Mouse (Mus musculus): ENCODE results near the gene Fads3. TPM values are rescaled to one million over a fixed set of nuclear protein-coding genes. Genes with fewer than 3 reads are reported as not detected.

Fads3 gene
- total RNA-seq, 2 experiments from 2014 or later = 39.7 to 45.5 TPM

DNA sequence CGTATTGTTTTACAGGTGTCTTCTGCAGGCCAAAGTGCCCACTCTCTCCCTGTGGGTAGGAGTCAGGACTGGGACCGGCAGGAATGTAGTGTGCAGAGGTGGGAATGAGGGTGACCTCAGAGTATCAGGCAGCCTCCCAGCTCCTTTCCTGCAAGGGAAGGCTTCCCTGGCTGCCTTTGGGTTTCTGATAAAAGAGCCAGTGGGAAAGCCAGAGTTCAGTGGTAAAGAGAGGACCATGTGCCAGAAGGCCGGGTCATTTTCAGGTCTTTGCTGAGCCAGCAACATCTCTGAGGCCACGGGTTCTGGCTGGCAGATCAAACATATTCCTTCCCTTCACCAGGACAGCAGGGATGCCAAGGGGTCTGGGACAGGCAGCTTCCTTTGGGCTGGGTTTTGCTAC is 5.0 kb downstream of the Fads3 start:
- peak; percentile 55 to 62 for DNase-seq
- intact Hi-C loops (cut with DNase I) = no loop called here

DNA sequence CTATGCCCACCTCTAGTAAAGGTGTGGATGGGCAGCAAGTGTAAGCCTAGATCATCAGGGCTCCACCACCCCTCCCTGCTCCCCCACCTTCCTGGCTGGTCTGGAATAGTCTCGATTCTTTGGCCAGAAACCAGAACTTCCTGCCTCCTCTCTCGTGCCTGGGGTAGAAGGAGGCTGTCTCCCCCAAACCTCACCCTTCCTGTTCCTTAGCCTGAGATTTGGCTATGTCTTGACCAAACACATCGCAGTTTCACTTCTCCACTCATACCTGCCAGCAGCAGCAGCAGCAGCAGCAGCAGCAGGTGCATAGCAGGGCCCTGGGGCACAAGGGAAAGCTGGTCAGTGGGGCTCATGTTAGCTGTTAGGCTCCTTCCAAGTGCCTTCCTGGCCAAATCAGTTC is 5.6 kb downstream of the Fads3 start:
- DNase-seq = no peak
- intact Hi-C loops (cut with DNase I) = no loop called here

DNA sequence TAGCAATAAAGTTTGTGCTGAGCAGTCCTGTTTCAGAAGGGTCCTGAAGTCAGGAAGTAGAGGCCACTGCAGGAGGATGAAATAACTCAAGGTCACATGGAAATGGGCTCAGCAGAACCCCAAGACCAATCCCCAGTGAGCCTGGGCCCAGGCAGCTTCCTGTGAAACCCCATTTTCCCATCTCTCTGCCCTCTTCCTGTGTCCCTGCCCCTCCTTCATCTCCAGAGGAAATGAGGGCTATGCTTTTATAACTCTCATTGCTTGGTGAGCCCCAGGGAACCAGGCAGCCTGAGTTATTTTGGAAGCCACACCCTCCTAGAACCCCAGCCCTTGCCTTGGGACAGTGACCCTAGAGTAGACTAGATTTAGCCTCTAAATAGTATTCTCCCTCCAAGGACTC is 8.2 kb downstream of the Fads3 start:
- DNase-seq = no peak
- intact Hi-C loops (cut with DNase I) = no loop called here

DNA sequence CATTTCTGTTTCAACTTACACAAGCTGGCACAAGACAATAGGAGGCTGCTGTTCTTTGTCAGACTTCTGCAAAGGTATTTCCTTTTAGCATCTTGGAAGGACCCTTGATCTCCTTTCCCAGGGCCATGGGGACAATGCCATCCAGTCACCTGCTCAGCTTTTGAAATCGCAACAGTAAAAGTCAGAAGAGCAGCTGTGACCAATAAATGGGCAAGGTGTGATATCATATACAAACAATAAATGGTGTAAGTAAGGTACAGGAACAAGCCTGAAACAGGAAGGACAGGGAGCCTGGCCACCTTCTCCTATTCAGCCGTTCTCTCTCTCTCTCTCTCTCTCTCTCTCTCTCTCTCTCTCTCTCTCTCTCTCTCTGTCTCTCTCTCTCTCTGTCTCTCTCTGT is 9.1 kb downstream of the Fads3 start:
- intact Hi-C loops (cut with DNase I) = no loop called here
- no peak for DNase-seq

DNA sequence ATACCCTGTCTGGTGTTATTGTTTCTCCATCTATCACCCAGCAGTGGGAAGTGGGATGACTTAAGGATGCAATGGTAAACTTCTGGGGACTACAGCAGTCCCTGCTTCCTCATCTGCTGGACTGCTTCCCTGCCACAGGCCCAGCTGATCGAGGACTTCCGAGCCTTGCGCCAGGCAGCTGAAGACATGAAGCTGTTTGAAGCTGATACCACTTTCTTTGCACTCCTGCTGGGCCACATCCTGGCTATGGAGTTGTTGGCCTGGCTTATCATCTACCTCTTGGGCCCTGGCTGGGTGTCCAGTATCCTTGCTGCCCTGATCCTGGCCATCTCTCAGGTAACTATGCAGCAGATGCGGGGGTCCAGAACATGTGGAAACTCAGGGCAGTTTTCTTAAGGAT is 11.3 kb downstream of the Fads3 start:
- intact Hi-C loops (cut with DNase I) = no loop called here

DNA sequence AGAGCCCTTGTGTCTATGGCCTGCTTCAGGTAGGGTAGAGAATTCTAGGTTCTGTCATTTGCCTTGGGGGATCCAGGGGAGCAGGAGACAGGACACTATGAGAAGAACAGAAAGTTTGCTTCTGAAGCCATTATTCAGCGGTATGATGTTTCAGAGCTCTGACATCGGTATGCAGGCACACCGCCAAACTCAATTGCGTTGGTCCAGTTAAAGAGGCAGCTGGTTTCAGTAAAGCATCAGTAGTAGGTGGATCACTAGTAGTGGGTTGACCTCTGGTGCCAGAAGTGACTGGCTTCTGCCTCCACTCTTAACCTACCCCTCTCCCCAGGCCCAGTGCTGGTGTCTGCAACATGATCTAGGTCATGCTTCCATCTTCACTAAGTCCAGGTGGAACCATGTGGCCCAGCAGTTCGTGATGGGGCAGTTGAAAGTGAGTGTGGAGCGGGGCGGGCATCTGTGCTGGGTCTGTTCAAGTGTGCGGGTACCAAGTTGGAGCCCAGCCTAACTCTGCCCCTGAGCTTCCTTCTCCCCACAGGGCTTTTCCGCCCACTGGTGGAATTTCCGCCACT is 12.4 kb downstream of the Fads3 start:
- DNase-seq = peak in 1 of 2 experiments; percentile 47
- intact Hi-C loops (cut with DNase I) = no loop called here

More for the DNA sequence above, 11.3 kb downstream of the Fads3 start:
- no peak for DNase-seq

DNA sequence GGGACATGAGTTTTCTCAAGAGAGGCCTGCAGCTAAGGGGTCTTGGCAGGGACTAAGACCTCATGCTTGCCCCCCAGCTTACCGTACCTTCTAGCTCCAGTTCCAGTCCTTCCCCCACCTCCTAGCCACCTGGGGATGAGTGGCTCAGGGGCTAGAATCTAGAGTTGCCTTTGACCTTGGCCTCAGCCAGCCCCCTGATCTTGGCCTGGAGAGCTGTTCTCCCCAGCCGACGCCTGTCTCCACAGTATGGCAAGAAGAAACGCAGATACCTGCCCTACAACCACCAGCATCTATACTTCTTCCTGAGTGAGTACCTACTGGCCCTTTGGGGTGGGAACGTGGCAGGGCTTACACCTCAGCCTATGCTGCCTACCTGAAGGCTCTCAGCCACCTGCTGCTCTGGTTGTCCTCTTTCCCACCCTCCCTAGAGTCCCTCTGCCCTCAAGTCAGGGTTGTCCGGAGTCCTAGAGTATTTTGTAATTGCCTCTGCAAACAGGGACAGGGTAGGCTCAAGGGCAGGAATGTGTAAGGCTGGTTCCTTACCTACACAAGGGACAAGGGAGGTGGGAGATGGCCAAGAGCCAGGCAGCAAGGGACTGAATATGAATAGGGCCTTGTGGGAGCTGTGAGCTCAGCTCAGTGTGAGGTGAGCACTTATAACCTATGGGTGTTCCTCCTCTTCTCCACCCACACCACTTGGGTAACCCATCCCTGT is 13.1 kb downstream of the Fads3 start:
- intact Hi-C loops (cut with DNase I) = no loop called here
- DNase-seq = no peak

DNA sequence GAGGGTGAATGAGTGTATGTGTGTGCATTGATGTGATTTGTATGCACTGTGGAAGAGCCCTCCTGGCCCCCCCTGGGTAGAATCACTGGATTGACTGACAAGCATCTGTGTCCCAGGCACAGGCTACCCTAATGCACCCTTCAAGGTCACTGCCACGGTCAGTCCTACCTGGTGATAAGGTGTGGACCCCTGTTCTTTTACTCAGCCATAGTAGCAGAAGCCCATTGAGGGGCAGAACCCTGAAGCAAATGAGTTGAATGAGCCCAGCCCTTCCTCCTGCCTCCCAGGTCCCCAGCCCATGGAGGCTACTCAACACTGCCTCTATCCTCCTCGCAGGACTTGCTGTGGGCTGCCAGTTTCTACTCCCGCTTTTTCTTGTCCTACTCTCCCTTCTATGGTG is 13.9 kb downstream of the Fads3 start:
- no peak for DNase-seq
- intact Hi-C loops (cut with DNase I) = no loop called here

DNA sequence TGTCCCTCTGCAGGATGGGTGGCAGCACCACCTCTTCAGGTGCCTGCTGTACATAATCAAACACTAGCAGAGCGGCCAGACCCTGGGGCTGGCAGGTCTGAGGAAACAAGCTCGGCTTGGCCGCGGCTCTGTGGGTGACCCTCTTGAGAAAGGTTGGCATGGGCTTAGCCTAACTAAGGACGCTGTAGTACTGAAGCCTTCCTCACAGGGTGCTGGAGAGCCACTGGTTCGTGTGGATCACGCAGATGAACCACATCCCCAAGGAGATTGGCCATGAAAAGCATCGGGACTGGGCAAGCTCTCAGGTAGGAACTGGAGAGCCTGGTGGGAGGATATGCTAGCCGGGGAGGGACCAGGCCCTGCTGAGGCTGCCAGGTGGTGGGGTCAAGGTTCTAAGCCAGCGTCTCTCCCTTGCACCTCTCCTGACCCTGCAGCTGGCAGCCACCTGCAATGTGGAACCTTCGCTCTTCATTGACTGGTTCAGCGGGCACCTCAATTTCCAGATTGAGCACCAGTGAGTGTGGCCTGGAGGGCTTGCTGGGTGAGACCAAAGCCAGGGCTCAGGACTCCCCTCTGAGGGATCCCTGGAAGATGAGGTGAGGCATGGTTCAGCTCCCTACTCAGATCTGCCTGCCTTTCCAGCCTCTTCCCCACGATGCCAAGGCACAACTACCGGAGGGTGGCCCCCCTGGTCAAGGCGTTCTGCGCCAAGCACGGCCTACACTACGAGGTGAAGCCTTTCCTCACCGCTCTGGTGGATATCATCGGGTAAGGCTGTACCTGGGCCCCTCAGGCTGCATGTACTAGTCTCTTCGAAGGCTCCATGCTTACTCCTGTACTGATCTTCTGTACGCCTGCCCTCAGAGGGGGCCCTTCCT is 14.7 kb downstream of the Fads3 start:
- intact Hi-C loops (cut with DNase I) = no loop called here
- no peak for DNase-seq

DNA sequence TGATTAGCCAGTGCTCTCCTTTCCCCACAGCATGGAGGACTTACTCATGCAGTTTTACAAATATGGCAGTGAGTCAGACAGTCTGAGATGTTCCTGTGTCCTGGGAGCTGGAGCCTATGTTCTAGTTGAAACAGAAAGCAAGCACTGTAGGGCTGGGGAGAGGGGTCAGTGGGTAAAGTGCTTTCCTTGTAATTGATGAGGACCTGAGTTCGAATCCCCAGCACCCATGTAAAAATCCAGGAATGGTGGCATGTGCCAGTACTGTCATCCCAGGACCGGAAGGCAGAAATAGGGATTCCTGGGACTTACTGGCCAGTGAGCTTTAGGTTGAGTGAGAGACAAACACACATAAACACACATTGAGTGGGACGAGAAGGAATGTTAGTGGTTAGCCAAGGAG is 15.3 kb downstream of the Fads3 start:
- DNase-seq = no peak
- intact Hi-C loops (cut with DNase I) = no loop called here

DNA sequence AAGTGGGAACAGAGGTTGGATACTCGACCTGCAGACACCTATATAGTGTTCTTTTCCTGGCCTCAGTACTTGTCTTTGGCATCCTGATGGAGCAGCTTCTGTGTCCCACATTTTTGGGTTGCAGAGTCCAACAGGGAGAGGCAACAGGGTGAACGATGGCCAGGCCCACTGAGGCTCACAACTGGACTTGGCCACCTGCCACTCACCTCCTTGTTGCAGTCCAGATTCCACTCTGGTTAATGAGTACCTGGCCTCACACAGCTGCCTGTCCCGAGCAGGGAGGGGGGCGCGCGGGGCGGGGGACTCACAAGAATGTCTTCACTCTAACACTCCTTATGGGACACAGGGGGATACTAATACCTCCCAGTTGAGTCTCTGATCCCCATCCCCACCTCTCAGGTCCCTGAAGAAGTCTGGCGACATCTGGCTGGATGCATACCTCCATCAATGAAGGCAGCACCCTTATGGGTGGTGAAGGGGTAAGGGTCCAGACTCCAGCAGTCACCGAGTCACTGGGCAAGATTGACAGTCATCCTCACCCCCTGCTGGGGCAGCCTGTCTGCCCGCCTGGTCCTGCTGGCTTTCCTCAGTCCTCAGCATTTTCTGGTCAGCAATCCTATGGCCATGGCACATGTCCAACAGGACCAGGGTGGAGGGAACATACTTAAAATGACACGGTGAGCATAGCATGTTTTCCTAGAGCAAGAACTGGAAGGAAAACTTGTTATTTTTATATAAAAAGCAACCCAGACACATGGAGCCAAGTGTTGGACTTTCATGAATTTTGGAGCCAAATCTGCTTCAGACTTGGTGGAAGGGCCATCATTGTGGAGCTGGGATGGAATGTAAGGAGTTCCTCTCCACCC is 16.4 kb downstream of the Fads3 start:
- DNase-seq = no peak
- intact Hi-C loops (cut with DNase I) = no loop called here

DNA sequence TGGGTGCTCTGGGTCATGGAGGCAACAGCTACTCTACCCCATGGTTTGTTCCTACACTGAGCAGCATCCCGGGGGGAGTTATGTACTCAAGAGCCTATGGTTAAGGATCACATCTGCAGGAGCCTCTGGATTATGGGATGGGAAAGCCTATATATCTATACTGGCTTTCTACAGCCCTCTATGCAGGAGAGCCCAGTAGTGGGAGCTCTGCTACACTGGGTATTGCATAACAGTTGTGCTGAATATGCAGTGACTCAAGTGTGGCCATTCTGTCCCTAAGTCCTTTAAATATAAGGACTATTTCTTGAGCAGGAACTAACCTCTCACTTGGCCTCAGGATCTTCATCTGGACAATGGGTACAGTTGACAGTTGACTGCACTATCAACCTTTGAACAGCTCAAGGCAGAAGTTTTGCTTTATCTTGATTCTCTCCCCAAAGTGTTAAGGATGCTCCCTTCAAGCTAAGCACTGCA is 17.0 kb downstream of the Fads3 start:
- DNase-seq = no peak
- intact Hi-C loops (cut with DNase I) = no loop called here

DNA sequence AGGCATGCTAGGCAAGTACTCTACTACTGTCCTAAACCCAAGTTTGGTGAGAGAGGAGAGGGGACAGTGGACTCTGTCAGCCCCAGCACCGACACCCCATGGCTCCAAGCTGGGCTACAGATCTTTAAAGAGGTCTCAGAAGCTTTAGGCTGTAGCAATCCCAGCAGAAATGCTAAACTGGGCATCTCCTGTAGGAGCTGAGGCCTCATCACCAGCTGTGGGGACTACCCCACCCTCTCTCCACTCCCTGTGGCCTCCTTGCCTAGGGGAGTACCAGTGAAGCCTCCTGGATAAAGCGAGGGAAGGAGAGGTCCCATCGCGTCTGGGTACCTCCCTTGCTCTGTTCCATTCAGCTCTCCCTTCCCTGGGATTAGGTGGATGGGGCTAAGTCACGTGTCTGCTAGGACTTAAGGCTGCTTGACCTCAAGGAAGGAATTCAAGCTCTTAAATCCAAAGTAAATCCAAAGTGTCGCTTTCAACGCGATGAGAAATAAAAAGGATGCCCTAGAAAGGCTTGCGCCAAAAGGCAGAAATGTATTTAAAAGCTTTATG is 17.6 kb downstream of the Fads3 start:
- no peak for DNase-seq
- intact Hi-C loops (cut with DNase I) = no loop called here

DNA sequence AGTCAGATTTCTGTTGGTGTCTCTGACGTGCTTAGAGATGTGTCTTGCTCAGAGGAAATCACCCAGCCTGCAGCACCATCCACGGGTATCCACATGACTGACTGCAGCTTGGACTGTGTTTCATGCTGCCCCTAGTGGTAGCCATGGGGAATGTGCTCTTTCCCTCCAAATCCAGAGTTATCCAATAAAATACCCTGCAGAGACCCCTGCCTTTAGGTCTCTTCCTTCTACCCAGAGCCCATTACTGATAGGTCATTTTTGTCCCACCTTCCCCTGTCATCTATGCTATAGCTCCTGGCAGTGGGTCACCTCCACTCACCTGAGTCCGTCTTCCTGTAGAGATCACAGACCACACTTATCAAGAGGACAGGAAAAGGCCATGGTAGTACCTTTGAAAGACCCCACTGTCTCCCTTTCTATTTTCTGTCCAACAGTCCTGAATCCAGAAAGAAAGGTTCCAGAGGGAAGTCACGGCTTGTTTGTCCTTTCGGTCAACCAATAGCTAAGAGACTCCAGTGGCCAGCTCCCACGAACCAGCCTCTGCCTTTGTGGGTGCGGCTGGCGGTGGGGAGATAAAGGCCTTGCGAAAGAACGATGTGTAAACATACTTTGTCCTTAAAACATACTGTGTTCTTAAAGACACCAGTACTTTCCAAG is 18.7 kb downstream of the Fads3 start:
- peak in 1 of 2 experiments; percentile 56 for DNase-seq
- intact Hi-C loops (cut with DNase I) = no loop called here

DNA sequence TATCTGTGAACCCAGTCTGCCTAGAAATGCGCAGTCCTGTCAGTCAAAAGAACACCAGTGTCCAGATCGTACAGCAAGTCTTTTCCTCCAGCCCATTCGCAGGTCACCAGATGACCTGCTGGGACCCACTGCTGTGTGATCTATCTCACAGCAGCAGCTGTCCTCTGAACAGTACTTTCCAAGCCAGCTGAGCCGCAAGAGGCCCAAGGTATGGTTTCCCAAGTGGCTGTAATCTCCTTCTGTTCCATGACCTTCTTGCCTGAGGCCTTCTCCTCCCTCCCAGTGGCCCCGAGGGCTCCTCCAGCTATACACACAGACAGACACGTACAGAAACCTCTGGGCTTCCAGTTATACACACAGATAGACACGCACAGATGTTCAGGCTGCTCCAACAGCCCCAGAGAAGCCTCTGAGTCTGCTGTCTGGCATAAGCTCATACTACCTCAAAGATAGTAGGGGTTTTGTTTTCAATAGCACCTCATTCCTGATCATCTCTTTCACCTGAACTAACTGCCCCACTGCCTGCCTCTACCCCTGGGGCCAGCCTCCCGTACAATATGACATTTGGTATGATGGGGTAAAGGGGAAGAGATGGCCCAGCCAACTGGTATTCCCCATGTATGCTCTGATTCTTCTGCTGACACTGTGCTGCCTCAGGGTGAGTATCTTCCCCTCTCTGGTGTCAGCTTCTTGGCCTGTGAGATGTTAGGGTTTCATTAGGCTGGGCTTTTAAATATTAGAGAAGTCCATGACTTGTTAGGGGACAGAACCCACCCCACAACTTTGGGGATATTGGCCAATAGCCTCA is 19.6 kb downstream of the Fads3 start:
- intact Hi-C loops (cut with DNase I) = no loop called here
- no peak for DNase-seq

DNA sequence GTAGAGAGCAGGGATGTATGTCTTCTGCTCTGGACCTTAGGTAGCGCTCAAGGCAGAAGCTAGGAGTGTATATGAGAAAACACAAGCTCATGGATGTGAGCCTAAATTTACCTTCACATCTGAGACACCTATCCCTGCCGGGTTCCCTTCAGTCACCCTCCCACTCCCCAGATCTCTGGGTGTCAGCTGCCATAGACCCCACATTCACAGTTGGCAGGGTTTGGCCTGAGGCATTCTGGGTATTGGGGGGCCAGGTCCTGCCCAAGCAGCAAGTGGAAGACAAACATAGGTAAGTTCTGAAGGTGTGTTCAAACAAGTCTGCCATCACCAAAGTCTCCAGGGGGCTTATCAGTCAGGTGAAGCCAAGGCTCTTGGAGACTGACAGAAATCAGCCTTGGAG is 20.3 kb downstream of the Fads3 start:
- DNase-seq = no peak
- intact Hi-C loops (cut with DNase I) = no loop called here

DNA sequence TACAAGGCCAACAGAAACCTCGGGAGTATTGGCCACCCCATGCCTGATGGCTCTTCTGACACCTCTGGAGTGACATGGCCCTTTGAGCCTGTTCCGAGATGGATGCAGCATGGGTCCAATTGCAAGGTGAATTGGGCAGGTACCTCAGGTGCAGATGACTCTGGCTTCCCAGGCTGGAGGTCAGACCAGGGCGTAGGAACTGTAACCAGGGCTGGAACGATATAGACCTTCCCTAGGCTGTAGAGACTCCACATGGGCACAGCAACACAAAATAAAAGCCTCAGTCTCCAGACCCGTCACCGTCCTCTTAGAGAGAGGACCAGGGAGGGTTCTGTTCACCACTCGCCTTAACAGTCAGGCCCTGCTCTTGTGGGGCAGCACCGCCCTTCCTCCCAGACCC is 20.9 kb downstream of the Fads3 start:
- intact Hi-C loops (cut with DNase I) = no loop called here

DNA sequence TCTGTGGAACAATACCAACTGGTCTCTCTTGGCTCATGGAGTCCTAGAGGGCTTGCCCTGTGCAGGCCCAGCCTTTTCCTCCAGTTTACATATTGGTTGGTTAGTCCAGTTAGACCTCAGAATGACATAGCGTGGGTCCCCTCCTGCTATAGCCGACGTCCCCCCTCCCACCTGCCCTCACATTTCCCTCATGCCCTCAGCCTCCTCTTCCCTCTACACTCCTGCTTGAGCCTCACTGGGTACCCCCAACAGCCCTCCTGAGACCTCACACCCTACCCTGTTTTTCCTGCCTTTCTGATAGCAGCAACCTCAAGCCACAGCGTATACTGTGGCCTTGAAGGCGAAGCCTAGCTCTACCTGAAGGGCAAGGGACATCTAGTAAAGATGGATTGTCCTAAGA is 21.5 kb downstream of the Fads3 start:
- intact Hi-C loops (cut with DNase I) = no loop called here
- DNase-seq = no peak

More for the DNA sequence above, 20.9 kb downstream of the Fads3 start:
- DNase-seq = no peak
